Mouse (Mus musculus) CH12F3 (cell line): Measurements from ENCODE around the gene Zranb3.
"Not testable (repeated sequence)": the region's sequence is repeated elsewhere in the genome, so short reads cannot be mapped to it uniquely, and the experiment has no call there.

ENCODE experiments used
- in situ Hi-C: fragments of 300-500 bp; cut with MboI; formaldehyde crosslinking; loops from 2 replicates; pipeline ENCODE4 v1.14.3; 2020; ENCODE audit warnings: low sequenced_read_pairs

Zranb3 gene

DNA sequence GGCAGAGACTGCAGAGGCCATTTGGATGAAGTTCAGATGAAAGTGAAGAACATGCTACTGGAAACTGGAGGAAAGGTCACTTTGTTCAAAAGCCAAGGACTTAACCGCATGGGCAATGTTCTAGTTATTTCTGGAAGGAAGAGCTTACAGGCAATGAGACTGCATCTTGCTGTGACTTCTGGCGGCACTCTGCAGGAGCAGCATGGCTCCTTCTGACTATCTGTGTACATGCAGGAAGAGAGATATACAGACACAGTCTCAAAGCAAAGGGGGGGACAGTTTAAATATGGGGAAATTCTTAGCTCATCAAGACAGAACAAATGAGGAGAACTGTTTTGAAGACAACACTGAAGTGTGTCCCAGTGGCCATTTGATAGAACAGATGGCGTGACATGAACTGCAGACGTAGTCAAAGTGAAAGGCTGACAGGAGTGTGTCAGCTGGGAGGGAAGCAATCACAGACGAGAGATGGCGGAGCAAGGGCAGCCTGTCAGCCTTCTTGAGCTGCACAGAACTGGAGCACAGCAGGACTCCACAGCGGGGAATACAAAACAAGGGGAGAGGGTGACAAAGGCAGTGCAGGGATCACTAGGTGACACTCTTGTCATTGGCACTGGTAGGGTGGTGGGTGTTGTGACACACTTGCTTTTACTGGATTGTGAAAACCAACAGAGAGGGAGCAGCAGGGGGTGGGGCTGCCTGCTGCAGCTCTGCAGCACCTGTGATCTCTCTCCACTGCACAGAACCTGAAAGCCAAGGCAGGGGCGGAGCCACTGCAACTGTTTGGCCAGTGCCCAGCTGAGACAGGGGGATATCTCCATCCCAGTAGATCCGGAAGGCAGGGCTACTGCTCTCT, 112.7 kb downstream of the Zranb3 start:
- in situ Hi-C loops: no loop called here

- in situ Hi-C loops: no loop called here
These were observed 113.5 kb downstream of the Zranb3 start for GRCm38 (mm10) chr1:127989387-127989786.

DNA sequence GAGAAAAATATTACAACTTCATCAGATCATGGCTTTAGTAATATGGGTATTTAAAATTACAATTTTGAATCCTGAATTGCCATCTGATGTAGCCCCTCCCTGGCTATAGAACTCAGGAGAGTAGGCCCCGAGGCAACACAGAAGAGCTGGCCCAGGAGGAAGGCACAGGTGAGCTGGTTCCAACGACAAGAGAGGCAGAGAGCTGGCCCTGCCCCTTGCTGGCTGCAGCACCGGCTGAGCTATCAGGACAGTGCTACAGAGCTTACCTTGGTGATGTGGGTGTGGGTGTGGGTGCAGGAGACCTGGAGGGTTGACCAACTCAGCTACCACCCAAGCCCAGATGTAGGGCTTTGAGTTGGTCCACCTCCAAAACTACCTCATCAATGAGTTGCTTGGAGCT, 114.6 kb downstream of the Zranb3 start:
- in situ Hi-C loops: no loop called here

GRCm38 (mm10) chr1:127985391-127985790, 117.5 kb downstream of the Zranb3 start:
- in situ Hi-C loops: no loop called here

GRCm38 (mm10) chr1:127983274-127983993, 119.4 kb downstream of the Zranb3 start:
- in situ Hi-C loops: no loop called here

DNA sequence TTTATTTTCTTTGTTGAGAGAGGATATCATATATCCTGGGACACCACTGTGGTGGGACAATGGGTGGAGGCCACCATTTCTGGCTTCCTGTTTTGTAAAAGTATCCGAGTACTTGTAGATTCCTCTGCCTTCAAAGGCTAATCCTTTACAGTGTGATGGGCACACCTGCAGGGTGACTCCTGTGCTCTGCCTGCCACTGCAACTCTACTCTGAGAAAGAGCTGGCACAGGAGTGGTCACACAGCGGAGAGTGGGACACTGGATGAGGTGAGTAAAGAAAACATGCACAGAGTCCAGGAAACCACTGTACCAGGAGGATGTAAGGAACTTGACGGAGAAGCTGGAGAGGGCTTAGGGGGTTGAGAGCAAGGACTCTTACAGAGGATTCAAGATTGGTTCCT, 120.6 kb downstream of the Zranb3 start:
- in situ Hi-C loops: no loop called here

DNA sequence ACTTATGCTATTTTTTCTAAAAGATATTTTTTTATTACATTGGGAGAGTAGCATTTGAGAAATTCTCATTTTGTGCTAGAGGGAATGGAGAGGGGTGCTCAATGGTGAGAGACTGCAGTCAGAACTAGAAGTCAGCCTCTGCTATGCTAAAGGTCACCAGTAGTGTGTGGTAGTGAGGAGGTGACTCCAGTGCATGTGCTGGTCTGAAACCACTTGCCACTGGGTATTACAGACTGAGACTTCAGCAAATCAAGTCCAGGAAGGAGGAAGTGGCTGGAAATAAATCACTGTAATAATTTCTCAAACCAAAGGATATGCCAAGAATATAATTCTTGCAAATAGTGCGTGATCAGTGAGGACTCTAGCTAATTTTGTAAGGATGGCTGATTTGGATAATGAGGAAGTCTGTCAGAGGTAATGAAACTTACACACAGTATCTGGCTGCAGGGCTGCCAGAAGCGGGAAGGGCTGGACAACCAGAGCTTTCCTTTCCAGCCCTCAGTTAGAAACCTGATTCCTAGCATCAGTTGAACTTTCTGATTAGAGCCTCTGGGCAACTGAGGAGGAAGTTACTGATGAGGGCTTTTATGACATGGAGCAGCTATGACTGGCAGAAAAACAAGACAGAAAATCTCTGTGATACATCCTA, 121.8 kb downstream of the Zranb3 start:
- in situ Hi-C loops: no loop called here

GRCm38 (mm10) chr1:127978125-127978524, 124.7 kb downstream of the Zranb3 start:
- in situ Hi-C loops: no loop called here

- in situ Hi-C loops: no loop called here
These were observed 126.7 kb downstream of the Zranb3 start for GRCm38 (mm10) chr1:127976106-127976505.

DNA sequence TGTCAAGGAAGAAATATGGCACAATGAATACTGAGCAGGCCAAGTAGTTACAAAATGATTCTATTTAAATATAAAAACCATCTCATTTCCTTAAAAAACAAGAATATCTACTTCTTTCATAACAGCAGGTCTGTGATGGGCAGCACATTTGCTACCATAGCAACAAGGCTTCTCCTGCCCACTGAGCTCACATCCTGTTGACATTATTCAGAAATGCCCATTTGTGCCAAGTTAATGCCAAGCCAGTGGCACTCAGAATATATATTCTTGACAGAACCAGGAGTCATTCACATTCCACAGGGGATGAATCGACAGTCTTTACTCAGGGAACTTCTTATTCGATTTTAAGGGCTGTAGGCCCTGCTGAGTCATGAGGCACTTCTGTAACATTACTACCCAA, 127.2 kb downstream of the Zranb3 start:
- in situ Hi-C loops: no loop called here

GRCm38 (mm10) chr1:127974082-127974481, 128.8 kb downstream of the Zranb3 start:
- in situ Hi-C loops: no loop called here

GRCm38 (mm10) chr1:127970870-127971269, 132.0 kb downstream of the Zranb3 start:
- in situ Hi-C loops: no loop called here

GRCm38 (mm10) chr1:127963326-127963725, 139.5 kb downstream of the Zranb3 start:
- in situ Hi-C loops: no loop called here

DNA sequence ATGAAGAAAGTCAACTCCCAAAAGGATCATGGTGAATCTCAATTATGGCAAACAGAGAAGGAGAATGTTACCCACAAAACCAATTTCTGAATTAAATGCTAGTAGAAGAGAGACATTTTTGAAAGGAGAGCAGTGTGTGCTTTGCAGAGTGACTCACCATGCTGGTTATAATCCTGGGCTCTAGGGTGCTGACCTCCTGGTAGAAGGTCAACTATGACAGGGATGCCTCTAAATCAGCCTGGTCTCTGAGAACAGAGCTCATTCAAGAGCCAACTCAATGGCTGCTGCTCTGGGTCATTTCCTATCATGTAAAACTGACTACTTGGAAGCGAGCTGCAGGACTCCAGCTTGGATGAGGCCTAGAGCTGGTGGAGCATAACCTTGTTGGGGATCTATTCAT, 141.7 kb downstream of the Zranb3 start:
- in situ Hi-C loops: no loop called here

- in situ Hi-C loops: no loop called here
These were observed 143.5 kb downstream of the Zranb3 start for GRCm38 (mm10) chr1:127959312-127959718.

GRCm38 (mm10) chr1:127958801-127959200, 144.0 kb downstream of the Zranb3 start:
- in situ Hi-C loops: no loop called here

- in situ Hi-C loops: no loop called here
These were observed 146.3 kb downstream of the Zranb3 start for GRCm38 (mm10) chr1:127956524-127956923.

DNA sequence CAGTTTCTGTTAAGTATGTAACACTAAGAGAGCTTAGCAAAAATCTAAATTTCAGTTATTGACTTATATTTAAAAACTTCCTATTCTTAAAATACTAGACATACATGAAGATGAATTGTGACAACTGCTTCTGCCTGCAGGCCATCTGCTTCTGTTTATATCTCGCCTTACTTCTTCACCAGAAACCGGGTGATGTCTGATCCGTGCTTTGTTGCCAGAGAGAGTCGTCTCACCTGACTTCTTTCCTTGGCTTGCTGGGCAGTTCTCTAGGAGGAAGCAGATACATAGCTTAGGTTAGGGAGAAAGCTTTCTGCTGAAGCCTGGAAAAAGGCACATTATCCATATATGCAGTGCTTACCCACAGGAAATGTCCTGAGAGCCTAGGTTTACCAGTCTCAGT, 148.0 kb downstream of the Zranb3 start:
- in situ Hi-C loops: no loop called here

GRCm38 (mm10) chr1:127954198-127954597, 148.6 kb downstream of the Zranb3 start:
- in situ Hi-C loops: not testable (repeated sequence)

- in situ Hi-C loops: no loop called here
These were observed 150.6 kb downstream of the Zranb3 start for GRCm38 (mm10) chr1:127952276-127952675.

GRCm38 (mm10) chr1:127948748-127949147, 154.1 kb downstream of the Zranb3 start:
- in situ Hi-C loops: no loop called here
